Mouse (Mus musculus): Measurements from ENCODE around the gene Gns. TPM values are rescaled to one million over a fixed set of nuclear protein-coding genes. Genes with fewer than 3 reads are reported as not detected.
"Not testable (repeated sequence)": the region's sequence is repeated elsewhere in the genome, so short reads cannot be mapped to it uniquely, and the experiment has no call there.

Gns gene
- 23.7 and 42.6 TPM in 2 replicates for polyA plus RNA-seq (2012; rRNA removed)

DNA sequence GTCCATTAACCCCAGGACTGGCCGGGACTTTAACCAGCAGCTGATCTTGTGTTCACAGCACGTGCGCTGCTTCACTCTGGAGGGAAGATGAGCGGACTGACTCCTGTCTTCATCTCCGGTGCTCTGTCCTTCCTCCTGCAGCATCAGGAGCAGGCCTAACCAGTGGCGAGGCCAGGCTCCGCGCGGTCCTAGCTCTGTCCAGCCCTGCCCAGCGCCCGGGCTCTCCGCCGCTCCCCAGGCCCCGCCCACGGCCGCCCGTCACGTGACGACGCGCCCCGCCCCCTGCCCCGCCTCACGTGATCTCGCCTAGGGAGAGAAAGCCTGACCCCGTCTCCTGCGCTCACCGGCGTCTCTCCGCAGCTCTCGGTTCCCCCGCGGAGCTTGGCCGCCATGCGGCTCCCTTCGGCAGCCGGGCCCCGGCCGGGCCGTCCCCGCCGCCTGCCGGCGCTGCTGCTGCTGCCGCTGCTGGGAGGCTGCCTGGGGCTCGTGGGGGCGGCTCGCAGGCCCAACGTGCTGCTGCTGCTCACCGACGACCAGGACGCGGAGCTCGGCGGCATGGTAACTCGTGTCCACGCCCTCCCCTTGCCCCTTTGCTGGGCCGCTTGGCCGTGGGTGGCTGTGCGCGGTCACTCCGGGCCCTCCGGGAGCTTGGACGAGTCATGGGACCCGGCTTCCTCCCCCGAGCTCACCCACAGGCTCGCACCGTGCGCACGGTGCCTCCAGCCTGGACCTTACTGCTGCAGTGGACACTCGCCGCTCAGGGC, at the start of gene Gns:
Gns (plus strand) TSS at position 290 of the 764 bp plus-strand sequence.
- peak; percentile 94 for DNase-seq (ENCODE audit: low read depth)
- no peak for TF ChIP-seq CTCF (IDR thresholded peaks at IDR 0.05; ENCODE audit: borderline replicate concordance, extremely low read depth, insufficient read depth, insufficient read length)
- peak; percentile 59; the same call in 1 of the 2 replicates for TF ChIP-seq POLR2A (IDR thresholded peaks at IDR 0.05; ENCODE audit: borderline replicate concordance, extremely low read depth, insufficient read depth, insufficient read length, poor library complexity, severe bottlenecking)

DNA sequence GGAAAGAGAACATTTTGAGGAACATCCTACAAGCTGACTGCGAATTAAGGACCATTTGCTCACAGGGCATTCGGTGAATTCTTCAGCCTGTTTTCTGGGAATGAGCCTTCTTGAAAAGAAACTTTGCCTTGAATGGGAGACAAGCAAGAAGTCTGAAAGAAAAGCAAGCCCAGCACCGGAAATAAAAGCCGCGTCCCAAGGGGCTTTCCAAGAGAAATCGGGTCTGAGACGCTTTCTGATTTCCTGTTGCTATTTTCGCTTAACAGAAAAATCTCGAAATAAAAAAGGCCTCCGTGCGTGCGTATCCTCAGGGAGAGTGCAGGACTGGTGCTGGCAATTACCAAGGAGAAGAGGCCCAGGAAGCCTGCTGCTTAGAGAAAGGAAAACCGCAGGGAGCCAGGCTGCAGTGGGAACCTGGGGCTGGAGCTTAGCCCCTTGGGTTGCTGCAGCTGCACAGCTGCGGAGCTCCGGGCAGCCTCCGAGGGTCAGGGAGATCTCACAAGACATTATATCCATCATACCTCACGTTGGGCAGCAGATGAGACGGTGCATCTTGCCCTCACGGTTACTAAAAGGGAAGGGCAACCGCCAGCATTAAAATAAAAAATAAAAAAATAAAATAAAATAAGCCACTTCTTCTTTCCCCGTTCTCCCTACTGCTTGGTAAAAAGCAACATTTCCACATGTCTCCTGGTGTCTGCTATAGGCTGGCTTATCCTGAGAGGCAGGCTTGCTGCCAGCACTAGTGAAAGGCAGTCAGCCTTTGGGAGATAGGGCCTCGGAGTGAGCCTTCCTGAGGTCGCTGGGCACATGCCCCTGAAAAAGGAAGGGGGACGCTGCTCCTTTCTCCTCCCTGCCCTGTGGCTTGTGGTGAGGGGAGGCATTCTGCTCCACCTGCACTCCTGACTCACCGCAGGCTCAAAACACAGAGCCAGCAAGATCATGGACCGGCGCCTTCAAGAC, 49.3 kb upstream of the Gns start:
- peak; percentile 48 for DNase-seq (ENCODE audit: low read depth)
- TF ChIP-seq POLR2A (IDR thresholded peaks at IDR 0.05; ENCODE audit: borderline replicate concordance, extremely low read depth, insufficient read depth, insufficient read length, poor library complexity, severe bottlenecking): no peak
- no peak for TF ChIP-seq CTCF (IDR thresholded peaks at IDR 0.05; ENCODE audit: borderline replicate concordance, extremely low read depth, insufficient read depth, insufficient read length)

DNA sequence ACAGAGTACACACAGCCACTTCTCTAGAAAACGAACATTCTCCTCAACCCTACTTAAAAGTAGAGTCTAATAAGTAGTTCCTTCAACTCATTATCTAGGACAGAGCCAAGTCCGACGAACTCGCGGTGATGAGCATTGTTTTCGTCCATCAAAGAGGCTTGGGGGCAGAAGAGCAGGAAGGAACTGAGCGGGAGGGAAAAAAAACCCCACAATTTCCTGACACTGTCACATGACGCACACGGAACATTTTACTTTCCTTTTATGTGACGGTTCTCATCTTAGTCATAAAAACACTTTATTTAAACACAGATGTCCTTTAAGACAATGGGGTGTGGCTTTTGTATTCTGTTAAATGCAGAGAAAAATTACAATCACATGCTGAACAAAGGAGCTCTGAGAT, 48.5 kb upstream of the Gns start:
- no peak for DNase-seq (ENCODE audit: low read depth)
- TF ChIP-seq POLR2A (IDR thresholded peaks at IDR 0.05; ENCODE audit: borderline replicate concordance, extremely low read depth, insufficient read depth, insufficient read length, poor library complexity, severe bottlenecking) (no peak), CTCF (IDR thresholded peaks at IDR 0.05; ENCODE audit: borderline replicate concordance, extremely low read depth, insufficient read depth, insufficient read length) (no peak)

DNA sequence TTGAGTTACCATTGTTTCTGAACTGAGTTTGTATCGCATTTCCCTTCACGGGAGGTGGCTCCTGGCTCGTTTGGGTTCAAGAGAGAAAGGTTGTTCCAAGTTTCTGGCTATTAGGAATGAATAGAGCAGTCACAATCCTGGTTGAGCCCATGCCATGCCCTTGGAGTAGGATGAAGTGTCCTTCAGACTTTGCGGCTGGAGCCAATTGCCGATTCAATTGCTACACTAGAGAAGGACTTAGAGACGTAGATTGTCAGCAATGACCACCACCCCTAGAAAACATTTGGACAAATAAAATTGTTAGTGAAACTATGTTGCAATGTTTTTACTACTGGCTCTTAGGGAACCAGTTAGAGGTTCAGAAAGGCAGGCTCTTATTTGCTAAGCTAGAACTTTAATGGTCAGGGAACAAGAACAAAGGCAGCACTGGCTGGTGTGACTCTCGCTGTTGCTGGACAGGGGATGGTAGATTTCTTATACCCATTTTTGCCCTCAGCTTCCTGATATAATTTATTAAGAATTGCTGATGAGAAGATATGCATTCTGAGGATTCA, 46.4 kb upstream of the Gns start:
- TF ChIP-seq POLR2A (IDR thresholded peaks at IDR 0.05; ENCODE audit: borderline replicate concordance, extremely low read depth, insufficient read depth, insufficient read length, poor library complexity, severe bottlenecking) (no peak), CTCF (IDR thresholded peaks at IDR 0.05; ENCODE audit: borderline replicate concordance, extremely low read depth, insufficient read depth, insufficient read length) (no peak)
- DNase-seq (ENCODE audit: low read depth): no peak

DNA sequence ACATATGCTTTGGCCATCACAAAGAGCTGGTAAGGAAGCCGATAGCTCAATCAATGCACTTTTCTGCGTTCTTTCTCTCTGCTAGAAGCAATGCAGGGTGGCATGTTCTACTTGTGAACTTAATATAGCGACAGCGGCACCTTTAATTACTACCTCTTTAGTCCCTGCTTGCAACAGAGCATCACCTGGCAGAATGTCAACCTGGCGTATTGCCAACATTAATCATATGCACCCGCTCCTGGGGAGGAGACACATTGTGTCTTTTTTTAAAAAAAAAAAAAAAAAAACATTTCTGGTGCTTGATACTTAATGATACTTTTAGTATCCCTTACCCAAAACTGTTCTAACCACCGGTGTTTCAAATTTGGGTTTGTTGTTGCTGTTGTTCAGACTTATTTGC, 41.4 kb upstream of the Gns start:
- TF ChIP-seq CTCF (IDR thresholded peaks at IDR 0.05; ENCODE audit: borderline replicate concordance, extremely low read depth, insufficient read depth, insufficient read length) (no peak), POLR2A (IDR thresholded peaks at IDR 0.05; ENCODE audit: borderline replicate concordance, extremely low read depth, insufficient read depth, insufficient read length, poor library complexity, severe bottlenecking) (no peak)
- peak; percentile 79 for DNase-seq (ENCODE audit: low read depth)

DNA sequence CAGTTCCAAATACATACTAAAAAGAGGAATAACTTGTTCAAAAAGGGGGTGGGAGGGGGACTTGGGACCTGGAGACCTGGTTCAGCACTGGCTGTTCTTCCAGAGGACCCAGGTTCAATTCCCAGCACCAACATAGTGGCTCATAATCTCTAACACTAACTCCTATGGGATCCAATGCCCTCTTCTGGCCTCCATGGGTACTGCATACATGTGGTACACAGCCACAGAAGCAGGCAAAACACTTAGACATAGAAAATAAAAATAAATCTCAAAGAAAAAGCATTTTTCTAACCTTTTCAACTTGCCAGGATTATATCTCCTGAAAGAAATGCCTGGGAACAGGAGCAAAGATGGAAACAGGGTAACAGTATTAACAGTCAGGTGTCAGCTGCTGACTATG, 38.7 kb upstream of the Gns start:
- no peak for TF ChIP-seq POLR2A (IDR thresholded peaks at IDR 0.05; ENCODE audit: borderline replicate concordance, extremely low read depth, insufficient read depth, insufficient read length, poor library complexity, severe bottlenecking)
- no peak for TF ChIP-seq CTCF (IDR thresholded peaks at IDR 0.05; ENCODE audit: borderline replicate concordance, extremely low read depth, insufficient read depth, insufficient read length)
- no peak for DNase-seq (ENCODE audit: low read depth)

DNA sequence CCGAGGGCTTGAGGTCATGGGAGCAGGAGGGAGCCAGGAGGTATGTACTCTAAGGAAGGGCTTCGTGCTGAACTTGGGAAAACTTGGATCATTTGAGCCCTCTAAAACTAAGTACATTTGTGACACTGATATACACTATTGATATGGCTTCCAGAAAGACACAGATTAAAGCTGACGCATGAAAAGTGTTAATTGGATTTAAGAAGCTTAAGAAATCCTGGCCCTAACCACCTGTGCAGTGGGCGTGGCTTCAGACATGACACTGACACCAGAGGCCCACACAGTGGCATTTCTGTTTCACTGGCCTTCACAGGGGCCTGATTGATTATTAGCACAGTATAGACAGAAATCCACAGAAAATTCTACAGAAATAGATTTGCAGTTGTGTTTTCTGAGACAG, 35.3 kb upstream of the Gns start:
- TF ChIP-seq POLR2A (IDR thresholded peaks at IDR 0.05; ENCODE audit: borderline replicate concordance, extremely low read depth, insufficient read depth, insufficient read length, poor library complexity, severe bottlenecking) (no peak), CTCF (IDR thresholded peaks at IDR 0.05; ENCODE audit: borderline replicate concordance, extremely low read depth, insufficient read depth, insufficient read length) (no peak)
- DNase-seq (ENCODE audit: low read depth): no peak

DNA sequence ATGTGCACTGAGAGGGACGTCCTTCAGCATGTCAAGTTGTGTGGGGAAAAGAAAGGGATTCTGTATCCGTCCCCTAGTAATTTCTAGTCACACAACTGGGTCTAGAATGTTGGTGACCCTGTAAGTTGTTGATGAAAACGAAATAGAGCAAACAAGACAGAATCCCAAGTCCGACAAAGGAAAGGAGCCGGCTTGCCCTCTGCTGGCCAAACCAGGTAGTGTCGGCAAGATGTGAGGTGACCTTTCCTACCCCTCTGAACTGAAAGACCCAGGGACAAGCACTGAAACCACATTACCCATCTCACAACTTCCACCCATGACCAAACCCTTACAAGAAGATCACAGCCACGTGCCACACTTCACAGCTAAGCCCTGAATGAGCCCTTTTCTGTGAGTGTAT, 34.0 kb upstream of the Gns start:
- TF ChIP-seq POLR2A (IDR thresholded peaks at IDR 0.05; ENCODE audit: borderline replicate concordance, extremely low read depth, insufficient read depth, insufficient read length, poor library complexity, severe bottlenecking) (no peak), CTCF (IDR thresholded peaks at IDR 0.05; ENCODE audit: borderline replicate concordance, extremely low read depth, insufficient read depth, insufficient read length) (peak; percentile 89)
- DNase-seq (ENCODE audit: low read depth): peak; percentile 55

DNA sequence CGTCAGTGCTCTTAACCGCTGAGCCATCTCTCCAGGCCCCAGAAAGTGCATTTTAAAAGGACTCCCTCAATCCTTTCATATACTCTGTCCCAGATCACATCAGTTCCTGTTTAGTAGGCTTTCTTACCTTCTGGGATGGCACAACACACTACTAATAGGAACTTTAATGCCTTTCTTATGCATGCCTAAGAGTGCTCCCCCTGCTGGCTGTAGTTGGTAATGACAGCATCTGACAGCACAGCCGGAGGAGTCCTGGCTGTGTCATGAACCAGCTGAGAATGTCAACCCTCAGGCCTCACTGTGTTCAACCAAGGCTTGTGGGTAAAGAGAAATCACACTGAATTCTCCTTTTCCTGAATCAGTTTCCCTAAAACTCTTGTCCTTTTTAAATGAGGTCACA, 30.3 kb upstream of the Gns start:
- peak; percentile 67; the same call in 1 of the 2 replicates for TF ChIP-seq CTCF (IDR thresholded peaks at IDR 0.05; ENCODE audit: borderline replicate concordance, extremely low read depth, insufficient read depth, insufficient read length)
- no peak for TF ChIP-seq POLR2A (IDR thresholded peaks at IDR 0.05; ENCODE audit: borderline replicate concordance, extremely low read depth, insufficient read depth, insufficient read length, poor library complexity, severe bottlenecking)
- peak; percentile 46 for DNase-seq (ENCODE audit: low read depth)

DNA sequence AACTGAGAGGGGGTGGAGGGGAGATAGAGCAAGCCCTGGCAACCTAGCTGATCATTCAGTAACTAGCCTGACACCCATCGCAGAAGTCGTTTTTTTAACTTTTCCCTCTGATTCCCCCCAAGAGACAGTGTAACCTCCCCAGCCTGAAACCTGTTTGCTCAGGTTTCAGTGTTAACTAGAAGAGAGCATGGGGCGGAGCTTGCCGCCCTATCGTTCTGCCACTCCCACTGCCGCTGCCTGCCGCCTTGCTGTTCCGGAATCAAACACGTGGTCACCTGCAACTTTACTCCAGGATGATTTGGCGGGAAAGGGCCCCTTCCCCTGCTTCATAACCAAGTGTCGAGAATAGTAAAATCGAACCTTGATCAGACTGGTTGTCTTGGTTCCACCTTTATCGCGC, 28.4 kb upstream of the Gns start:
- DNase-seq (ENCODE audit: low read depth): not testable (repeated sequence)

Data from brain, embryonic 14.5 days (tissue).